Mouse (Mus musculus): ENCODE results near the gene Mmp27. TPM values are rescaled to one million over a fixed set of nuclear protein-coding genes. Genes with fewer than 3 reads are reported as not detected.

The Mmp27 gene
- polyA plus RNA-seq (2015; fragmentation: Nextera tagmentation; extraction: Ambion mirVana) = not detected in 2 replicates

GRCm38 (mm10) chr9:7571162-7571561, at the start of gene Mmp27:
TSS of gene Mmp27 (plus strand) at chr9:7571396.
- Histone ChIP-seq H3K27me3 (no peaks in the 10 kb centered on the region), H3K9ac (no peak within 1 kb of the TSS), H3K9me3 (no peaks in the 10 kb centered on the region), H3K4me1 (replicated peaks) (no peaks in the 10 kb centered on the region), H3K36me3 (no peaks in the 10 kb centered on the region), H3K27ac (no peak within 1 kb of the TSS), H3K4me2 (no peak within 1 kb of the TSS), H3K4me3 (no peak within 1 kb of the TSS)
- ATAC-seq (ENCODE audit: low FRiP score) = no peak
- WGBS = 82% methylated on average over 4 of the region's 4 CpGs

GRCm38 (mm10) chr9:7526255-7526940, 44.8 kb upstream of the Mmp27 start:
- H3K27ac ChIP-seq = no peak overlapping the region
- WGBS = 76% methylated on average over 4 of the region's 4 CpGs
- no peaks in the 10 kb centered on the region for H3K36me3 ChIP-seq

GRCm38 (mm10) chr9:7542763-7543162, 28.4 kb upstream of the Mmp27 start:
- Histone ChIP-seq H3K27me3 (no peaks in the 10 kb centered on the region), H3K4me2 (no peak overlapping the region), H3K36me3 (no peaks in the 10 kb centered on the region), H3K9ac (no peak overlapping the region), H3K4me3 (no peak overlapping the region), H3K4me1 (replicated peaks) (no peaks in the 10 kb centered on the region), H3K27ac (no peak overlapping the region), H3K9me3 (no peaks in the 10 kb centered on the region)
- ATAC-seq (ENCODE audit: low FRiP score) = no peak

More at GRCm38 (mm10) chr9:7526255-7526940, 44.8 kb upstream of the Mmp27 start:
- no peak overlapping the region for H3K9ac ChIP-seq
- no peaks in the 10 kb centered on the region for H3K4me1 ChIP-seq (replicated peaks)
- H3K27me3 ChIP-seq = no peaks in the 10 kb centered on the region
- H3K4me3 ChIP-seq = no peak overlapping the region
- no peak for ATAC-seq (ENCODE audit: low FRiP score)
- no peak overlapping the region for H3K4me2 ChIP-seq
- no peaks in the 10 kb centered on the region for H3K9me3 ChIP-seq

GRCm38 (mm10) chr9:7544923-7545457, 26.2 kb upstream of the Mmp27 start:
- H3K36me3 ChIP-seq = no peaks in the 10 kb centered on the region
- no peak overlapping the region for H3K27ac ChIP-seq
- H3K4me3 ChIP-seq = no peak overlapping the region
- 83% methylated on average over 1 of the region's 1 CpGs for WGBS
- H3K9ac ChIP-seq = no peak overlapping the region
- ATAC-seq (ENCODE audit: low FRiP score) = no peak
- no peaks in the 10 kb centered on the region for H3K27me3 ChIP-seq
- H3K4me2 ChIP-seq = no peak overlapping the region
- no peaks in the 10 kb centered on the region for H3K9me3 ChIP-seq
- H3K4me1 ChIP-seq (replicated peaks) = no peaks in the 10 kb centered on the region

- Histone ChIP-seq H3K4me2 (no peak overlapping the region), H3K27ac (no peak overlapping the region), H3K9ac (no peak overlapping the region), H3K9me3 (no peaks in the 10 kb centered on the region), H3K27me3 (no peaks in the 10 kb centered on the region), H3K4me3 (no peak overlapping the region), H3K4me1 (replicated peaks) (no peaks in the 10 kb centered on the region), H3K36me3 (no peaks in the 10 kb centered on the region)
- no peak for ATAC-seq (ENCODE audit: low FRiP score)
- 64% methylated on average over 1 of the region's 1 CpGs for WGBS
These were observed 25.7 kb upstream of the Mmp27 start for GRCm38 (mm10) chr9:7545471-7545870.

- Histone ChIP-seq H3K4me3 (no peak overlapping the region), H3K9me3 (no peaks in the 10 kb centered on the region), H3K4me1 (replicated peaks) (no peaks in the 10 kb centered on the region), H3K36me3 (no peaks in the 10 kb centered on the region), H3K4me2 (no peak overlapping the region), H3K27me3 (no peaks in the 10 kb centered on the region), H3K27ac (no peak overlapping the region), H3K9ac (no peak overlapping the region)
- whole genome bisulfite sequencing = 84% methylated on average over 7 of the region's 7 CpGs
- ATAC-seq (ENCODE audit: low FRiP score) = no peak
These were observed 25.3 kb upstream of the Mmp27 start for GRCm38 (mm10) chr9:7545920-7546319.

GRCm38 (mm10) chr9:7551943-7552342, 19.3 kb upstream of the Mmp27 start:
- Histone ChIP-seq H3K4me2 (no peak overlapping the region), H3K9ac (no peak overlapping the region), H3K36me3 (no peaks in the 10 kb centered on the region), H3K27me3 (no peaks in the 10 kb centered on the region), H3K4me3 (no peak overlapping the region), H3K9me3 (no peaks in the 10 kb centered on the region), H3K4me1 (replicated peaks) (no peaks in the 10 kb centered on the region), H3K27ac (no peak overlapping the region)
- no peak for ATAC-seq (ENCODE audit: low FRiP score)

GRCm38 (mm10) chr9:7553536-7553935, 17.7 kb upstream of the Mmp27 start:
- H3K36me3 ChIP-seq = no peaks in the 10 kb centered on the region
- H3K4me3 ChIP-seq = no peak overlapping the region
- H3K27me3 ChIP-seq = no peaks in the 10 kb centered on the region
- WGBS = 77% methylated on average over 3 of the region's 3 CpGs
- ATAC-seq (ENCODE audit: low FRiP score) = no peak
- H3K9me3 ChIP-seq = no peaks in the 10 kb centered on the region
- no peak overlapping the region for H3K27ac ChIP-seq
- no peak overlapping the region for H3K9ac ChIP-seq
- H3K4me1 ChIP-seq (replicated peaks) = no peaks in the 10 kb centered on the region
- H3K4me2 ChIP-seq = no peak overlapping the region

GRCm38 (mm10) chr9:7554382-7554781, 16.8 kb upstream of the Mmp27 start:
- H3K9me3 ChIP-seq = no peaks in the 10 kb centered on the region
- H3K4me2 ChIP-seq = no peak overlapping the region
- no peak overlapping the region for H3K27ac ChIP-seq
- no peak for ATAC-seq (ENCODE audit: low FRiP score)
- H3K9ac ChIP-seq = no peak overlapping the region
- H3K4me1 ChIP-seq (replicated peaks) = no peaks in the 10 kb centered on the region
- no peaks in the 10 kb centered on the region for H3K36me3 ChIP-seq
- H3K4me3 ChIP-seq = no peak overlapping the region
- H3K27me3 ChIP-seq = no peaks in the 10 kb centered on the region
- 53% methylated on average over 3 of the region's 3 CpGs for WGBS

GRCm38 (mm10) chr9:7558221-7559017, 12.8 kb upstream of the Mmp27 start, which contains the start of gene Mmp8:
TSS of gene Mmp8 (plus strand) at chr9:7558456.
- no peaks in the 10 kb centered on the region for H3K27me3 ChIP-seq
- ATAC-seq (ENCODE audit: low FRiP score) = no peak
- WGBS = 85% methylated on average over 8 of the region's 8 CpGs

GRCm38 (mm10) chr9:7560026-7560425, 11.2 kb upstream of the Mmp27 start:
- Histone ChIP-seq H3K4me3 (no peak overlapping the region), H3K4me2 (no peak overlapping the region), H3K36me3 (no peaks in the 10 kb centered on the region), H3K27me3 (no peaks in the 10 kb centered on the region), H3K4me1 (replicated peaks) (no peaks in the 10 kb centered on the region), H3K9ac (no peak overlapping the region), H3K9me3 (no peaks in the 10 kb centered on the region), H3K27ac (no peak overlapping the region)
- no peak for ATAC-seq (ENCODE audit: low FRiP score)
- WGBS = 62% methylated on average over 4 of the region's 4 CpGs

More at GRCm38 (mm10) chr9:7558221-7559017, 12.8 kb upstream of the Mmp27 start, which contains the start of gene Mmp8:
- H3K4me1 ChIP-seq (replicated peaks) = no peaks in the 10 kb centered on the region
- H3K9ac ChIP-seq = no peak within 1 kb of the TSS
- H3K27ac ChIP-seq = no peak within 1 kb of the TSS
- no peaks in the 10 kb centered on the region for H3K36me3 ChIP-seq
- no peak within 1 kb of the TSS for H3K4me3 ChIP-seq
- H3K9me3 ChIP-seq = no peaks in the 10 kb centered on the region
- H3K4me2 ChIP-seq = no peak within 1 kb of the TSS

GRCm38 (mm10) chr9:7567376-7567775, 3.8 kb upstream of the Mmp27 start:
- no peak overlapping the region for H3K27ac ChIP-seq
- no peak for ATAC-seq (ENCODE audit: low FRiP score)
- H3K9me3 ChIP-seq = no peaks in the 10 kb centered on the region
- no peak overlapping the region for H3K4me3 ChIP-seq
- no peaks in the 10 kb centered on the region for H3K27me3 ChIP-seq
- H3K4me2 ChIP-seq = no peak overlapping the region
- no peak overlapping the region for H3K9ac ChIP-seq
- no peaks in the 10 kb centered on the region for H3K36me3 ChIP-seq
- no peaks in the 10 kb centered on the region for H3K4me1 ChIP-seq (replicated peaks)
- 67% methylated on average over 7 of the region's 7 CpGs for WGBS

All from hindbrain, embryonic 13.5 days (tissue).